Mouse (Mus musculus): Measurements from ENCODE around the gene Rgs17.
A peak's percentile ranks its signal among the peaks of the same experiment; 100 is the strongest.

DNA sequence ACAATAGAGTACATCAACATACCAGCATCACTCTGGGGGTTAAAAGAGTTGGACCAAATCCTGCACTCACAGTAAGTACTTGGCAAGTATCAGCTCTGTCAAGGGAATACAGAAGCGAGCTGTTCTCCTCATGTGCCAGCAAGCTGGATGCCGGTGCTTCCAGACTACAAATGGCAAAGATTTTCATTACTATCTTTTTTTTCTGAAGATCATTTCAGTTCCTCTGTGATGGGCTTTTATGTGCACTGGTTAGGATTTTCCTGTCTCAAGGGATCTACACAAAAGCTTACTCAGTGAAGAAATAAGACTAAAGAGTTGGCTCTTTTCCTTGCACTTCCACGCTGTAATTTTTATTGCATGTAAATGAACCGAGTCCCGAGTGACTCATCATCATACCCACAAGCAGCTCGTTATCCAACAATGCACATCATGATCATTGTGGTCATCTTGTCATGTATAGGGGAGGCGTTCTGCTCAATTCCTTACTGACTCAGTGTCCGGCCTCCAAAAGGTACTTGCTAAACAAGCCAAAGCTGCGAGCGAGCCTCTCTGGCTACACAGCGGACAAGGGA is 54.1 kb downstream of the Rgs17 start:
- TF ChIP-seq CTCF (IDR thresholded peaks at IDR 0.05; ENCODE audit: control insufficient read depth, insufficient read depth, insufficient read length) (no peak), USF1 (IDR thresholded peaks at IDR 0.05; ENCODE audit: low read depth) (no peak), MAX (IDR thresholded peaks at IDR 0.05) (peak; percentile 52), MYOG (IDR thresholded peaks at IDR 0.05; ENCODE audit: control insufficient read depth, extremely low read depth, insufficient read length) (no peak), CEBPB (IDR thresholded peaks at IDR 0.05; ENCODE audit: low read depth) (no peak), MYOD1 (IDR thresholded peaks at IDR 0.05; ENCODE audit: control insufficient read depth, insufficient read length, low read depth) (no peak)

Data from C2C12 (cell line).